Mouse (Mus musculus): Measurements from ENCODE around the gene Pgam1. TPM values are rescaled to one million over a fixed set of nuclear protein-coding genes. Genes with fewer than 3 reads are reported as not detected.

The Pgam1 gene
- polyA plus RNA-seq, 1 experiment = 259 TPM

GRCm38 (mm10) chr19:41920412-41921067 is 8.8 kb downstream of the Pgam1 start:
- peaks cover 15% of the 10 kb centered on the region for H3K4me1 ChIP-seq (ENCODE audit: control insufficient read depth, insufficient read depth, low read length)
- no peak overlapping the region for H3K27ac ChIP-seq (ENCODE audit: insufficient read depth, low read depth, low read length)
- TF ChIP-seq CTCF (IDR thresholded peaks at IDR 0.05; ENCODE audit: low read depth, low read length) = no peak
- TF ChIP-seq POLR2A (IDR thresholded peaks at IDR 0.05; ENCODE audit: borderline replicate concordance, low read depth, low read length) = no peak
- no peak overlapping the region for H3K4me3 ChIP-seq (ENCODE audit: insufficient read depth, low read length)

GRCm38 (mm10) chr19:41932686-41933085 is 21.0 kb downstream of the Pgam1 start:
- TF ChIP-seq POLR2A (IDR thresholded peaks at IDR 0.05; ENCODE audit: borderline replicate concordance, low read depth, low read length) = no peak
- no peak for TF ChIP-seq CTCF (IDR thresholded peaks at IDR 0.05; ENCODE audit: low read depth, low read length)
- H3K27ac ChIP-seq (ENCODE audit: insufficient read depth, low read depth, low read length) = peak overlapping the region; percentile 24
- peaks cover 10% of the 10 kb centered on the region for H3K4me1 ChIP-seq (ENCODE audit: control insufficient read depth, insufficient read depth, low read length)
- H3K4me3 ChIP-seq (ENCODE audit: insufficient read depth, low read length) = peak overlapping the region; percentile 85

- peak within 1 kb of the TSS; percentile 24 for H3K27ac ChIP-seq (ENCODE audit: insufficient read depth, low read depth, low read length)
- H3K4me3 ChIP-seq (ENCODE audit: insufficient read depth, low read length) = peak within 1 kb of the TSS; percentile 85
- peaks cover 10% of the 10 kb centered on the region for H3K4me1 ChIP-seq (ENCODE audit: control insufficient read depth, insufficient read depth, low read length)
- TF ChIP-seq CTCF (IDR thresholded peaks at IDR 0.05; ENCODE audit: low read depth, low read length) = no peak
- no peak for TF ChIP-seq POLR2A (IDR thresholded peaks at IDR 0.05; ENCODE audit: borderline replicate concordance, low read depth, low read length)
These were observed 21.7 kb downstream of the Pgam1 start, which contains the start of the genes Exosc1 and Zdhhc16 for GRCm38 (mm10) chr19:41933179-41934086. TSS of gene Exosc1 (minus strand) at chr19:41933423. TSS of gene Zdhhc16 (plus strand) at chr19:41933480.

GRCm38 (mm10) chr19:41934124-41934523 is 22.4 kb downstream of the Pgam1 start:
- no peak overlapping the region for H3K27ac ChIP-seq (ENCODE audit: insufficient read depth, low read depth, low read length)

GRCm38 (mm10) chr19:41935921-41936320 is 24.2 kb downstream of the Pgam1 start:
- Histone ChIP-seq H3K4me3 (ENCODE audit: insufficient read depth, low read length) (no peak overlapping the region), H3K27ac (ENCODE audit: insufficient read depth, low read depth, low read length) (no peak overlapping the region), H3K4me1 (ENCODE audit: control insufficient read depth, insufficient read depth, low read length) (peaks cover 10% of the 10 kb centered on the region)
- TF ChIP-seq POLR2A (IDR thresholded peaks at IDR 0.05; ENCODE audit: borderline replicate concordance, low read depth, low read length) (no peak), CTCF (IDR thresholded peaks at IDR 0.05; ENCODE audit: low read depth, low read length) (no peak)

More at GRCm38 (mm10) chr19:41934124-41934523, 22.4 kb downstream of the Pgam1 start:
- TF ChIP-seq POLR2A (IDR thresholded peaks at IDR 0.05; ENCODE audit: borderline replicate concordance, low read depth, low read length) = no peak
- no peak for TF ChIP-seq CTCF (IDR thresholded peaks at IDR 0.05; ENCODE audit: low read depth, low read length)
- peak overlapping the region; percentile 82 for H3K4me3 ChIP-seq (ENCODE audit: insufficient read depth, low read length)
- peaks cover 10% of the 10 kb centered on the region for H3K4me1 ChIP-seq (ENCODE audit: control insufficient read depth, insufficient read depth, low read length)

- TF ChIP-seq POLR2A (IDR thresholded peaks at IDR 0.05; ENCODE audit: borderline replicate concordance, low read depth, low read length) = no peak
- no peak for TF ChIP-seq CTCF (IDR thresholded peaks at IDR 0.05; ENCODE audit: low read depth, low read length)
- Histone ChIP-seq H3K27ac (ENCODE audit: insufficient read depth, low read depth, low read length) (no peak overlapping the region), H3K4me3 (ENCODE audit: insufficient read depth, low read length) (no peak overlapping the region), H3K4me1 (ENCODE audit: control insufficient read depth, insufficient read depth, low read length) (peaks cover 5% of the 10 kb centered on the region)
These were observed 26.8 kb downstream of the Pgam1 start for GRCm38 (mm10) chr19:41938539-41938938.

- TF ChIP-seq POLR2A (IDR thresholded peaks at IDR 0.05; ENCODE audit: borderline replicate concordance, low read depth, low read length) (no peak), CTCF (IDR thresholded peaks at IDR 0.05; ENCODE audit: low read depth, low read length) (no peak)
- H3K4me3 ChIP-seq (ENCODE audit: insufficient read depth, low read length) = no peak overlapping the region
- H3K4me1 ChIP-seq (ENCODE audit: control insufficient read depth, insufficient read depth, low read length) = no peaks in the 10 kb centered on the region
- H3K27ac ChIP-seq (ENCODE audit: insufficient read depth, low read depth, low read length) = no peak overlapping the region
These were observed 32.1 kb downstream of the Pgam1 start for GRCm38 (mm10) chr19:41943841-41944240.

- TF ChIP-seq CTCF (IDR thresholded peaks at IDR 0.05; ENCODE audit: low read depth, low read length) (no peak), POLR2A (IDR thresholded peaks at IDR 0.05; ENCODE audit: borderline replicate concordance, low read depth, low read length) (no peak)
These were observed 40.6 kb downstream of the Pgam1 start for GRCm38 (mm10) chr19:41952287-41952686.

GRCm38 (mm10) chr19:41953574-41953973 is 41.9 kb downstream of the Pgam1 start:
- H3K4me1 ChIP-seq (ENCODE audit: control insufficient read depth, insufficient read depth, low read length) = no peaks in the 10 kb centered on the region
- H3K27ac ChIP-seq (ENCODE audit: insufficient read depth, low read depth, low read length) = no peak overlapping the region
- H3K4me3 ChIP-seq (ENCODE audit: insufficient read depth, low read length) = no peak overlapping the region
- no peak for TF ChIP-seq POLR2A (IDR thresholded peaks at IDR 0.05; ENCODE audit: borderline replicate concordance, low read depth, low read length)
- TF ChIP-seq CTCF (IDR thresholded peaks at IDR 0.05; ENCODE audit: low read depth, low read length) = no peak

More at GRCm38 (mm10) chr19:41952287-41952686, 40.6 kb downstream of the Pgam1 start:
- Histone ChIP-seq H3K27ac (ENCODE audit: insufficient read depth, low read depth, low read length) (no peak overlapping the region), H3K4me3 (ENCODE audit: insufficient read depth, low read length) (no peak overlapping the region), H3K4me1 (ENCODE audit: control insufficient read depth, insufficient read depth, low read length) (no peaks in the 10 kb centered on the region)

Other genes starting within 250 kb of the Pgam1 start
- 4.6 and 6.8 TPM in 2 replicates for gene Slit1, start 168.3 kb upstream of the Pgam1 start, polyA plus RNA-seq (2012; ENCODE audit: insufficient read depth, insufficient read length, missing spikeins)
- gene Arhgap19, start 109.9 kb upstream of the Pgam1 start, polyA plus RNA-seq (2012; ENCODE audit: insufficient read depth, insufficient read length, missing spikeins) = 67.7 and 73.9 TPM in 2 replicates
- 6.3 and 7.7 TPM in 2 replicates for gene Frat1, start 82.0 kb upstream of the Pgam1 start, polyA plus RNA-seq (2012; ENCODE audit: insufficient read depth, insufficient read length, missing spikeins)
- 4.4 and 4.5 TPM in 2 replicates for gene Frat2, start 63.8 kb upstream of the Pgam1 start, polyA plus RNA-seq (2012; ENCODE audit: insufficient read depth, insufficient read length, missing spikeins)
- gene Rrp12, start 15.8 kb upstream of the Pgam1 start, polyA plus RNA-seq (2012; ENCODE audit: insufficient read depth, insufficient read length, missing spikeins) = 2.1 TPM in 2 replicates
- gene Exosc1, start 21.5 kb downstream of the Pgam1 start, polyA plus RNA-seq (2012; ENCODE audit: insufficient read depth, insufficient read length, missing spikeins) = 17.8 and 19.0 TPM in 2 replicates
- 43.9 and 44.3 TPM in 2 replicates for gene Zdhhc16, start 21.6 kb downstream of the Pgam1 start, polyA plus RNA-seq (2012; ENCODE audit: insufficient read depth, insufficient read length, missing spikeins)
- 43.7 and 57.0 TPM in 2 replicates for gene Mms19, start 69.2 kb downstream of the Pgam1 start, polyA plus RNA-seq (2012; ENCODE audit: insufficient read depth, insufficient read length, missing spikeins)
- 44.1 and 46.7 TPM in 2 replicates for gene Ubtd1, start 69.8 kb downstream of the Pgam1 start, polyA plus RNA-seq (2012; ENCODE audit: insufficient read depth, insufficient read length, missing spikeins)
- not detected in 2 replicates for gene Ankrd2, start 124.1 kb downstream of the Pgam1 start, polyA plus RNA-seq (2012; ENCODE audit: insufficient read depth, insufficient read length, missing spikeins)
- gene Hoga1, start 133.7 kb downstream of the Pgam1 start, polyA plus RNA-seq (2012; ENCODE audit: insufficient read depth, insufficient read length, missing spikeins) = 1.9 and 2.3 TPM in 2 replicates
- 0.54 TPM in 1 of 2 replicates, not detected in the other for gene 4933411K16Rik, start 140.3 kb downstream of the Pgam1 start, polyA plus RNA-seq (2012; ENCODE audit: insufficient read depth, insufficient read length, missing spikeins)
- 1.3 and 1.4 TPM in 2 replicates for gene Morn4, start 174.4 kb downstream of the Pgam1 start, polyA plus RNA-seq (2012; ENCODE audit: insufficient read depth, insufficient read length, missing spikeins)
- gene Pi4k2a, start 178.5 kb downstream of the Pgam1 start, polyA plus RNA-seq (2012; ENCODE audit: insufficient read depth, insufficient read length, missing spikeins) = 42.6 and 44.6 TPM in 2 replicates
- 16.9 and 21.3 TPM in 2 replicates for gene Avpi1, start 217.1 kb downstream of the Pgam1 start, polyA plus RNA-seq (2012; ENCODE audit: insufficient read depth, insufficient read length, missing spikeins)
- gene Marveld1, start 235.5 kb downstream of the Pgam1 start, polyA plus RNA-seq (2012; ENCODE audit: insufficient read depth, insufficient read length, missing spikeins) = 32.4 TPM in 2 replicates